Mouse (Mus musculus) embryonic fibroblast, embryonic 13.5 days (primary cell): ENCODE measurements around the gene Rnf8. TPM values are rescaled to one million over a fixed set of nuclear protein-coding genes. Genes with fewer than 3 reads are reported as not detected.

Source experiments
- H3K27ac ChIP-seq: 2 replicates; pipeline ENCODE4 v1.5.1; 2012; ENCODE audit warnings: low read length, control low read depth, inconsistent platforms; ENCODE audit not compliant: insufficient read depth
- H3K4me1 ChIP-seq: 2 replicates; pipeline ENCODE4 v1.6.1; 2011; ENCODE audit warnings: low read length; ENCODE audit not compliant: control insufficient read depth, insufficient read depth
- H3K4me3 ChIP-seq: 2 replicates; pipeline ENCODE4 v1.5.1; 2011; ENCODE audit warnings: mild to moderate bottlenecking, control low read depth, low read length; ENCODE audit not compliant: insufficient read depth
- CTCF ChIP-seq: IDR thresholded peaks from 2 replicates; pipeline ENCODE4 v1.5.1; 2011; ENCODE audit warnings: mild to moderate bottlenecking, control low read depth, low read length, moderate library complexity, borderline replicate concordance; ENCODE audit not compliant: insufficient read depth
- POLR2A ChIP-seq: IDR thresholded peaks from 2 replicates; pipeline ENCODE4 v1.6.1; 2011; ENCODE audit warnings: low read depth, mild to moderate bottlenecking, control low read depth, low read length, moderate library complexity
- polyA plus RNA-seq: library from polyadenylated mRNA; stranded (reverse); fragments of >200 nt; gene quantifications from 2 replicates; pipeline ENCODE4 v1.2.4, GENCODE M21; 2011; ENCODE audit warnings: low read depth; ENCODE audit not compliant: missing spikeins, insufficient read length

Gene Rnf8
- polyA plus RNA-seq, 1 experiment: 32.4 TPM

DNA sequence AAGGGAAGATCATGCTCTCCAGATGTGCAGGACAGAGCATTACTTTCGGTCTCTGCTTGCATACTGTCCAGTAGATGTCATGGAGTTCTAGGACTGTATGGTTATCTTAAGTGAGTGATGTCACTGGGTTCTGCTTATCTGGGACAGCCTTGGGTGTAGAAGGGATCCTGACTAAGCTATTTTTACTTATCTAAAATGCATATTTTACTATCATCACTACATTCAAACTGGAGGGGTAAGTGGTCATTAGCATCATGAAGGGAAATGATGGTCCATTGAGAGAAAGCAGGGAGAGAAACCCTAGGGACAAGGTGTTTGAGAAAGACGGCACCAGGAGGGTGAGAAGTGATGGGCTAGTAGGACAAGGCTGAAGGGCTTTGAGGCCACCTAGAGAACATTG is 43.7 kb downstream of the Rnf8 start:
- TF ChIP-seq CTCF (no peak), POLR2A (no peak)
- Histone ChIP-seq H3K4me3 (no peak overlapping the region), H3K27ac (no peak overlapping the region)

DNA sequence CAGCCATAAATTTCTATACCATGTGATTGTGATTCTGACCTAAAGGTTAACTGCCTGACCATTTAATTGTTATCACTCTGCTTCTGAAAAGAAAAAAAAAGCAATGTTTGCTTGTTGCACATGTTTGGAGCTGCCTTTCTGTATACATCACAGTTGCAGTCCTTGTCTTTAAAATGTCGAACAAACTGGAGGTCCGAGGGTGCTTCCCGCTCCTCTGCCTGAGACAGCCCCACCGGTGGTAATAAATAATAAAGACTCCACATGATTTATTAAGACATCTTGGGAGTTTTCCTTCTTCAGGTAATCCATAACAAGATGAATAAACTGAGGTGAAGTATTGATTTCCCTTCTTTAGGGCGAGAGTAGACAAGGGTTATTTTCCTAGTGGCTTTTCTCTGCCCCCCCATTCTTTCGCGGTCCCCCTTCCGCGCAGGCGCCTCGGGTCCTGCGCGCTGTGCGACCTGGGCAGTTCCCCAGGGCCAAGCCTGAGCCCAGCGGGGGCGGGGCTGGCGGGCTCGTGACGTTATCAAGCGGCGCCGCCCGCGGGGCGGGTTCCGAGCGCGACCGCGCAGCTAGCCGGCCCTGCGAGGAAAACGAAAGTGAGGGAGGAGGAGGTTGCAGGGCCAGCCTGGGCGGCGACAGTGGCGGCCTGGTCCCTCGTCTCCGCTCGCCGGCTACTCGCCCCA is 45.6 kb downstream of the Rnf8 start, which contains the start of gene Cmtr1:
Gene Cmtr1 (plus strand): TSS at position 520 of the 686 bp plus-strand sequence.
- H3K4me3 ChIP-seq: peak within 1 kb of the TSS; percentile 83
- peak within 1 kb of the TSS; percentile 84 for H3K27ac ChIP-seq
- TF ChIP-seq POLR2A: peak; percentile 88
- TF ChIP-seq CTCF: no peak
- H3K4me1 ChIP-seq: no peaks in the 10 kb centered on the region; the same call in 1 of the 2 replicates

More for the DNA sequence above, 43.7 kb downstream of the Rnf8 start:
- no peaks in the 10 kb centered on the region; the same call in 1 of the 2 replicates for H3K4me1 ChIP-seq

GRCm38 (mm10) chr17:29660762-29661391 is 46.3 kb downstream of the Rnf8 start:
- TF ChIP-seq CTCF (no peak), POLR2A (no peak)
- Histone ChIP-seq H3K27ac (peak overlapping the region; percentile 84), H3K4me1 (no peaks in the 10 kb centered on the region; the same call in 1 of the 2 replicates), H3K4me3 (peak overlapping the region; percentile 83)

GRCm38 (mm10) chr17:29662145-29662544 is 47.6 kb downstream of the Rnf8 start:
- Histone ChIP-seq H3K4me3 (no peak overlapping the region; the same call in 1 of the 2 replicates), H3K4me1 (no peaks in the 10 kb centered on the region; the same call in 1 of the 2 replicates), H3K27ac (no peak overlapping the region)
- no peak for TF ChIP-seq CTCF
- no peak for TF ChIP-seq POLR2A

GRCm38 (mm10) chr17:29668051-29668986 is 53.7 kb downstream of the Rnf8 start:
- Histone ChIP-seq H3K4me3 (no peak overlapping the region), H3K4me1 (peaks cover 2% of the 10 kb centered on the region; the same call in 1 of the 2 replicates), H3K27ac (no peak overlapping the region)
- TF ChIP-seq CTCF: no peak
- TF ChIP-seq POLR2A: no peak

DNA sequence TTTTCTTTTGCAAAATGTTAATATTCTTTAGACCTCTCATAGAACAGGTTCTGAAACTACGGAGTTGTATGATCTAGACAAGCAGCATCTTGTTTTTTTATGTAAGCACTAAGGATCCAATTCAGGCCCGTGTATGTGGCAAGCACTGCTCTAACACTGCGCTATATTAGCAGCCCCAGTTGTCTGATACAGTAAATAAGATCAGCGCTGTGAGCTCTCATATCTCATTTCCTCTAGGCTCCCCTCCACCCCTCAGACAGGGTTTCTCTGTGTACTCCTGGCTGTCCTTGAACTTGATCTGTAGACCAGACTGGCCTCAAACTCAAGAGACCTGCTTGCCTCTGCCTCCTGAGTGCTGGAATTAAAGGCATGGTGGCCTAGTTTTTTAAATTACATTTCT is 54.4 kb downstream of the Rnf8 start:
- H3K4me3 ChIP-seq: no peak overlapping the region
- TF ChIP-seq POLR2A (no peak), CTCF (no peak)
- no peak overlapping the region for H3K27ac ChIP-seq
- peaks cover 2% of the 10 kb centered on the region; the same call in 1 of the 2 replicates for H3K4me1 ChIP-seq

- H3K4me3 ChIP-seq: no peak overlapping the region
- TF ChIP-seq CTCF: no peak
- TF ChIP-seq POLR2A: no peak
- H3K27ac ChIP-seq: no peak overlapping the region
- peaks cover 2% of the 10 kb centered on the region; the same call in 1 of the 2 replicates for H3K4me1 ChIP-seq
Observed at GRCm38 (mm10) chr17:29669936-29670335, 55.3 kb downstream of the Rnf8 start.

DNA sequence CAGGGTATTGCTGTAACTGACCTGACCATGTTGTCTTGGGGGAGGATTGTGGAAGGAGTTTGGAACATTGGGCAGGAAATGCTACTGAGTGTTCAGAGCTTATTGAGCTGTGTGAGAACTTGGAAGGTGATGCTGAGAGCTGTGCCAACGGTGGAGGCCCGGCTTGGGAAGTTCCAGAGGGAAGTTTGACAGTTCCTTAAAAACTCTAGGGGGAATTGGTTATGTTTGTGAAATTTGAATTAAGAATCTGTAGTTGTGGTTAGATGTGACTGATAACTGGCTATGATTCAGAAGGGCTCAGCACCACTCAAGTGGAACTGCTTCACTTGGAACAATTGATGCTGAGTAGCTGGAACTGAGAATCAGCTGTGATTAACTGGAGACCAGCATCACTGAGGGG is 56.4 kb downstream of the Rnf8 start:
- Histone ChIP-seq H3K4me1 (peaks cover 2% of the 10 kb centered on the region; the same call in 1 of the 2 replicates), H3K27ac (0 out of 2 replicates have a peak overlapping the region, but pooled peaks have one; percentile 1), H3K4me3 (no peak overlapping the region)
- TF ChIP-seq POLR2A (no peak), CTCF (no peak)

DNA sequence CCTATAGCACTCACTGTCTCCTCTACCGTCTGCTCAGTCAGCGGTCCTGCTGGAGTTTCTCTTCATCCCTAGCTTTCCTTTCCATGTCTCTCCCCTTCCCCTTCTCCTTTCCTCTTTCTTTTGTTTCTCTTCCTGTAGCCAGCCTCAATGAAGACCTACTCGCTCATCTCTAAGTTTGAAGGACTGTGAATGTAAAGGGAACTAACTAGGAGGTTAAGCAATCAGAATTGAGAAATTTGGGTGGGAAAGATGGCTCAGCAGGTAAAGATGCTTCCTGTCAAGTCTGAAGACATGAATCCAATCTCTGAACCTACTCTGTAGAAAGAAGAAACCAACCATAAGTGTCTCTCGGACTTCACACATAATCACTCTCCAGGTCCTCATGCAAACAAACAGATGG is 58.7 kb downstream of the Rnf8 start:
- no peak for TF ChIP-seq CTCF
- TF ChIP-seq POLR2A: no peak
- H3K4me3 ChIP-seq: no peak overlapping the region
- H3K4me1 ChIP-seq: peaks cover 2% of the 10 kb centered on the region; the same call in 1 of the 2 replicates
- H3K27ac ChIP-seq: no peak overlapping the region
